In genomic region chr5:3405102-3405501, GRCm38 (mm10) we compare ENCODE assay signal across 11 mouse cellular contexts.
A peak's percentile ranks its signal among the peaks of the same experiment; 100 is the strongest.
DNase-seq lines count a peak whose midpoint lies in the region; ATAC-seq and TF ChIP-seq lines count a peak whose summit lies in the region.
"Had no signal": no experiment of that assay in that cellular context is flagged by ENCODE, and none has a peak within 500 bp of the region (broad histone marks: within the 10 kb centered on the region; RNA-seq: fewer than 3 reads in every experiment).

No protein-coding gene starts in this region.

- H3K4me2 ChIP-seq in embryonic facial prominence, embryonic 14.5 days (ENCODE audit: low read depth, low read length) = no peak overlapping the region
- H3K4me2 ChIP-seq in midbrain, postnatal 0 days (ENCODE audit: low read depth, low read length, poor library complexity, severe bottlenecking) = no peak overlapping the region
- H3K4me2 ChIP-seq in neural tube, embryonic 15.5 days = peak overlapping the region; percentile 17; the same call in 1 of the 2 replicates
- H3K4me2 ChIP-seq: embryonic facial prominence, embryonic 12.5 days had no signal

- H3K4me1 ChIP-seq in embryonic facial prominence, embryonic 14.5 days (ENCODE audit: control insufficient read depth, insufficient read depth, low read length) = no peaks in the 10 kb centered on the region; the same call in 1 of the 2 replicates
- peaks cover 16% of the 10 kb centered on the region for H3K4me1 ChIP-seq in embryonic facial prominence, embryonic 10.5 days
- no peaks in the 10 kb centered on the region for H3K4me1 ChIP-seq in midbrain, postnatal 0 days (ENCODE audit: insufficient read depth, low read length)
- H3K4me1 ChIP-seq in midbrain, embryonic 10.5 days = no peaks in the 10 kb centered on the region
- peaks cover 6% of the 10 kb centered on the region for H3K4me1 ChIP-seq in neural tube, embryonic 15.5 days

- peak; percentile 62 for DNase-seq in embryonic facial prominence, embryonic 14.5 days (ENCODE audit: low spot score)
- DNase-seq in embryonic facial prominence, embryonic 10.5 days (ENCODE audit: low spot score) = no peak
- peak; percentile 83 for DNase-seq in midbrain, postnatal 0 days (ENCODE audit: low spot score)
- no peak for DNase-seq in midbrain, embryonic 10.5 days (ENCODE audit: low spot score)
- peak; percentile 26 to 79 for DNase-seq in cerebellum, postnatal 4 days (ENCODE audit: low spot score in 2 of 2)
- DNase-seq in spleen, postnatal 4 days (ENCODE audit: low spot score in 2 of 2) = no peak
- no peak for DNase-seq in left cerebral cortex, adult 18-20 months (ENCODE audit: low spot score in 2 of 2)

- H3K9ac ChIP-seq in embryonic facial prominence, embryonic 14.5 days (ENCODE audit: low read depth, low read length) = no peak overlapping the region
- H3K9ac ChIP-seq in midbrain, postnatal 0 days (replicated peaks; ENCODE audit: low read length, poor library complexity, severe bottlenecking) = no peak overlapping the region
- no peak overlapping the region for H3K9ac ChIP-seq in neural tube, embryonic 15.5 days (replicated peaks)
- H3K9ac ChIP-seq: embryonic facial prominence, embryonic 12.5 days had no signal

- H3K36me3 ChIP-seq in embryonic facial prominence, embryonic 14.5 days (ENCODE audit: control insufficient read depth, insufficient read depth, low read length) = no peaks in the 10 kb centered on the region
- H3K36me3 ChIP-seq in embryonic facial prominence, embryonic 10.5 days (replicated peaks) = no peaks in the 10 kb centered on the region
- no peaks in the 10 kb centered on the region for H3K36me3 ChIP-seq in midbrain, postnatal 0 days (ENCODE audit: insufficient read depth, low read length)
- no peaks in the 10 kb centered on the region for H3K36me3 ChIP-seq in midbrain, embryonic 10.5 days
- no peaks in the 10 kb centered on the region for H3K36me3 ChIP-seq in neural tube, embryonic 15.5 days
- H3K36me3 ChIP-seq: embryonic facial prominence, embryonic 12.5 days had no signal

- TF ChIP-seq CTCF in midbrain, postnatal 0 days (IDR thresholded peaks at IDR 0.05) = no peak

- no peaks in the 10 kb centered on the region for H3K9me3 ChIP-seq in embryonic facial prominence, embryonic 14.5 days (ENCODE audit: control insufficient read depth, low read length)
- no peaks in the 10 kb centered on the region for H3K9me3 ChIP-seq in embryonic facial prominence, embryonic 10.5 days
- H3K9me3 ChIP-seq in midbrain, postnatal 0 days (ENCODE audit: low read length) = no peaks in the 10 kb centered on the region
- no peaks in the 10 kb centered on the region for H3K9me3 ChIP-seq in midbrain, embryonic 10.5 days (replicated peaks)
- H3K9me3 ChIP-seq in neural tube, embryonic 15.5 days (replicated peaks) = no peaks in the 10 kb centered on the region
- H3K9me3 ChIP-seq: embryonic facial prominence, embryonic 12.5 days had no signal

- no peak overlapping the region for H3K4me3 ChIP-seq in embryonic facial prominence, embryonic 14.5 days (ENCODE audit: low read depth, low read length)
- no peak overlapping the region for H3K4me3 ChIP-seq in embryonic facial prominence, embryonic 10.5 days
- no peak overlapping the region for H3K4me3 ChIP-seq in midbrain, postnatal 0 days (ENCODE audit: low read depth, low read length)
- no peak overlapping the region for H3K4me3 ChIP-seq in midbrain, embryonic 10.5 days
- H3K4me3 ChIP-seq in neural tube, embryonic 15.5 days (replicated peaks) = no peak overlapping the region
- H3K4me3 ChIP-seq: embryonic facial prominence, embryonic 12.5 days had no signal

- 48% methylated on average over 6 of the region's 6 CpGs for WGBS in embryonic facial prominence, embryonic 14.5 days
- WGBS in embryonic facial prominence, embryonic 10.5 days = 55% methylated on average over 6 of the region's 6 CpGs
- WGBS in midbrain, postnatal 0 days = 35% methylated on average over 6 of the region's 6 CpGs
- WGBS in midbrain, embryonic 10.5 days = 74% methylated on average over 6 of the region's 6 CpGs
- 17% methylated on average over 6 of the region's 6 CpGs for WGBS in neural tube, embryonic 15.5 days

- ATAC-seq in embryonic facial prominence, embryonic 14.5 days (ENCODE audit: low read depth) = no peak
- ATAC-seq in midbrain, postnatal 0 days (ENCODE audit: low FRiP score) = no peak
- no peak for ATAC-seq in neural tube, embryonic 15.5 days (ENCODE audit: low FRiP score)
- ATAC-seq: CD4-positive, CD25-positive, alpha-beta regulatory T cell, adult 4 months; inflammation-experienced regulatory T-cells, adult 6 months had no signal

- H3K27me3 ChIP-seq in embryonic facial prominence, embryonic 14.5 days (replicated peaks; ENCODE audit: control insufficient read depth, insufficient read depth, low read length) = no peaks in the 10 kb centered on the region
- H3K27me3 ChIP-seq in embryonic facial prominence, embryonic 10.5 days (replicated peaks; ENCODE audit: low read depth, poor library complexity, severe bottlenecking) = no peaks in the 10 kb centered on the region
- H3K27me3 ChIP-seq in midbrain, postnatal 0 days (ENCODE audit: insufficient read depth, low read length) = no peaks in the 10 kb centered on the region
- H3K27me3 ChIP-seq in midbrain, embryonic 10.5 days (ENCODE audit: low read depth, poor library complexity, severe bottlenecking) = no peaks in the 10 kb centered on the region
- no peaks in the 10 kb centered on the region for H3K27me3 ChIP-seq in neural tube, embryonic 15.5 days (replicated peaks)
- H3K27me3 ChIP-seq: embryonic facial prominence, embryonic 12.5 days had no signal

- H3K27ac ChIP-seq in embryonic facial prominence, embryonic 14.5 days (replicated peaks; ENCODE audit: low read depth, low read length) = no peak overlapping the region
- no peak overlapping the region for H3K27ac ChIP-seq in embryonic facial prominence, embryonic 10.5 days (replicated peaks)
- H3K27ac ChIP-seq in midbrain, postnatal 0 days (ENCODE audit: low read depth, low read length) = no peak overlapping the region
- no peak overlapping the region for H3K27ac ChIP-seq in midbrain, embryonic 10.5 days (replicated peaks)
- H3K27ac ChIP-seq in neural tube, embryonic 15.5 days (replicated peaks) = 0 out of 2 replicates have a peak overlapping the region, but pooled peaks have one; percentile 3
- H3K27ac ChIP-seq: embryonic facial prominence, embryonic 12.5 days had no signal

Comparison
In these comparisons a context has a peak if more than half of its experiments do, and no peak if none do; other contexts are left out.
1. DNase-seq: peak in embryonic facial prominence, embryonic 14.5 days (single experiment), midbrain, postnatal 0 days (single experiment) and cerebellum, postnatal 4 days (2 of 2); none in embryonic facial prominence, embryonic 10.5 days (single experiment), midbrain, embryonic 10.5 days (single experiment), spleen, postnatal 4 days (0 of 2) and left cerebral cortex, adult 18-20 months (0 of 2).